Mouse (Mus musculus) cerebellum, adult 9-11 months (tissue): ENCODE measurements around the gene Acot13.

Experiments used
- DNase-seq: peaks from one replicate; pipeline ENCODE4 v3.0.0; 2022

Gene Acot13

DNA sequence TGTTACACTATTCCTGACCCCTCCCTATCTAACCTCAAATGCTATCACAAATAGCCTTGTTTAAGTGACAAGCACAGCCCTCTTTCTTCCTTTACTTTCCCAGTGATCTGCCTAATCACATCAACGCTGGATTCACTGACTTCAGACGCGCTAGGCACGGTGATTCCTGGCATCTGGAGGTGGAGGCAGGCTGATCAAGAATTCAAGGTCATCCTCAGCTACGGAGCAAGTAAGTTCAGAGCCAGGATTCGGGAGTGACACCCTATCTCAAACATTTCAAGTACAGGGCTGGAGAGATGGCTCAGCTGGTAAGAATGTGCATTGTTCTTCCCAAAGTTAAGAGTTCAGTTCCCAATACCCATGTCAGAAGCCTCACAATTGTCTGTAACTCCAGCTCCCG, 5.2 kb downstream of the Acot13 start:
- DNase-seq: no peak

DNA sequence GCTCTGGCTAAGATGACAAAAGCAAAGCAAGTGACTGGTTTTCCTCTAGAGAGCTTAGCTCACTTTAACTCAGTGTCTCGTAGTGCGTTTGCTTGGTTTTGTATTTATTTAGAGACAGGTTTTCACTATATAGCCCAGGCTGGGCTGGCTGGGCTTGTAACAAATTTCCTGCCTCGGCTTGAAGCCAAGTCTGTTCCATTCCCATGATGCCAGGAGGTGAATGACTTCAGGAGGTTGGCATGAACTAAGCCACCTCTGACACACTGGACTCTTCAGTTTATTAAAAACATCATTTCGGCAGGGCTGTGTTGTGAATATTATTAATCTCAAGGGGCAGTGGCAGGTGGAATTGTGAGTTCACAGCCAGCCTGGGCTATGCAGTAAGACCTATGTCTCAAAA, 5.8 kb downstream of the Acot13 start:
- DNase-seq: peak; percentile 46

DNA sequence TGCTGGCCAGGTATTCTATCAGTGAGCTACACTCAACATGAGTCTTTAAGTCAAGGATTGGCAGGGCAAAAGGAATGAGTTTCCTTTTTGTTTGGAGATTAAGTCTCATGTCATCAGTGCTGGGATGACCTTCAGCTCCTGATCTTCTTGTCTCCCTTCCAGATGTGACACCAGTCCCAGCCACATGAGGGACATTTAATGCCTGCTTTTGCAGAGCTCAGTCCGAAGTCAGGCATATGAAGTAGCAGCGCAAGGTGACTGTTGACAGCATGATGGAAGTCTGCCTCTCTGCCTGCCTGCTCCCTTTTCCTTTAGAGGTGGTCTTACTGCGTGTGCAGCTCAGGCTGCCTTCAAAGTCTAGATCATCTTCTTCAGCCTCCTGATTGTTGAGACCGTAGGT, 6.7 kb downstream of the Acot13 start:
- DNase-seq: no peak

DNA sequence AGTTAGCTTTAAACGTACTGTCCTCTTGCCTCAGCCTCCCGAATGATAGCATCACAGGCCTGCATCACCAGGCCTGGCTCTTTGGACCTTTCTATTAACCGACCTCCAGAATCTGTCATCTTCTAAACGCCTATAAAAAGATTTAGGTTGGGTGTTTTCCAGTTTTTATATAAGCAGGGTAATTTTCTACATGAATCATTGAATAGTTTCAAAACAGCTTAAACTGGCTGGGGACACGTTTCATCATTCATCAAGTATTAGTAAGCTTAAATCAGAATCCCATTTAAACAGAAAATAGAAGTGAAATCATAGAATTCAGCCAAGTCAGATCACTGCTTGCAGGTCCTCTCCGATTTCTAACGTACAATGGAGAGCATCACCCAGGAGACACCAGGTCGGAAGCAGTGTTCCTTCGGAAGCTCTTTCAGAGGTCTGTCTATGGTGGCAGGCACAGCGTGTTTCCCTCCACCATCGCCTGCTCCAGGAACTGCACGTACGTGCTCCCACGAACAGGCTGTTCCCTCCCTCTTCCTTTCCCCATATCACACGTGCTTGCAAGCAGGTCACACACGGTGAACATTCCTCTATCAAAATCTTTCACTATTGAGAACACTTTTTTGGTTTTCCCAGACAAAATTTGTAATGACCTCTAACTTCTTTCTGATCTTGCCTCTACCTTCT, 8.5 kb downstream of the Acot13 start:
- DNase-seq: no peak

DNA sequence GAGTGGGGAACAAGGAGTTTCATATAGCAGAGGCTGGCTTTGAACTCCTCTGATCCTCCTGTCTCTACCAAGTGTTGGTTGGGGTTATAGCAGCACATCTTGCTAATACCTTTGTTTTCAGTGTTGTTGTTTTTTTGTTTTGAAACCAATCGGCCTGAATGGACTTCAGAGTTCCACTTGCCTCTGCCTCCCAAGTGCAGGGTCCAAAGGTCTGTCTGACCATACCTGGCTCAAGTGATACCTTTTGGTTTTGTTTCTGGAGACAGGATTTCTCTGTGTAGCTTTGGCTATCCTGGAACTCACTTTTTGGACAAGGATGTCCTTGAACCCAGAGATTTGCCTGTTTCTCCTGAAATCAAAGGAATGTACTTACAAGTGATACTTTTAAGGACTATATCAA, 11.4 kb downstream of the Acot13 start:
- no peak for DNase-seq

DNA sequence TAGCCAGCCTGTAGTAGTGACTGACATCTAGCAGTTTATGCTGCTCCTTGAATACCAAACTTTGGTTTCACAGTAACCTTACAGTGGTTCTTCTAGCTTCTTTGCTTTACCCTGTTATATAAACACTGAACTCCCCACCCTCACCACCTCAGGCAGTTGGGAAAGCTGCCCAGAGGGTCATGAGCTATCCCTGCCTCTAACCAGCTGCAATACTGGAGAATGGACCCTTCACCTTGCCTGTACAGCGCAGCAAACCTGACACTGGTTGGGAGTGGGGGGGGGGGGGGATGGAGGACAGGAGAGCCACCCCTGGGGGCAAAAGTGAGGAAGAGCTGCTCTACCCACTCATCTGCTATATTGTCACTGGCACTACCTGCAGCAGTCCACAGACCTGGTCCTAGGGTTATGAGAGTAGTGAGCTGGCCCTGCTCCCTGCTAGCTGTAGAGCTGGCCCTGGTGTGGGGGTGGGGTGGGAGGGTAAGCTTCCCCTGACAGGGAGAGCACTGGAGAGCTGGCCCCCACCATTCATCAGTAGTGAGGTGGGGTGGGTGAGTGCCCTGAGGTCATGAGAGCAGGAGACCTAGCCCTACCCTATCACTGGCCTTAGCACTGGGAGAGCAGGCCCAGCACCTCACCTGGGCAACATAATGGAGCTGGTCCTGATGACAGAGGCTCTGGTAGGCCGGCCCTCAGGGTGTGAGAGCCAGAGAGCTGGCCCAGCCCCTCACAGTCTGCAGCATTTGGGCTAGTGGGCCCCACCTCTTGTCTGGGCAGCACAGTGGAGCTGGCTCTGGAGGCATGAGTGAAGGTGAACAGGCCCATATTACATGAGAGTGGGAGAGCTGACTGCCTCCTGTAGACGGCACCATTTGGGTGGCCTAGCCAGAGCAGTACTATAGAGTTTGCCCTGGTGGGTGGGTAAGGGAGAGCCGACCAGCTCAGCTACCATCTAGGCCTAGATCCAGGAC, 14.9 kb downstream of the Acot13 start:
- peak; percentile 23 for DNase-seq

DNA sequence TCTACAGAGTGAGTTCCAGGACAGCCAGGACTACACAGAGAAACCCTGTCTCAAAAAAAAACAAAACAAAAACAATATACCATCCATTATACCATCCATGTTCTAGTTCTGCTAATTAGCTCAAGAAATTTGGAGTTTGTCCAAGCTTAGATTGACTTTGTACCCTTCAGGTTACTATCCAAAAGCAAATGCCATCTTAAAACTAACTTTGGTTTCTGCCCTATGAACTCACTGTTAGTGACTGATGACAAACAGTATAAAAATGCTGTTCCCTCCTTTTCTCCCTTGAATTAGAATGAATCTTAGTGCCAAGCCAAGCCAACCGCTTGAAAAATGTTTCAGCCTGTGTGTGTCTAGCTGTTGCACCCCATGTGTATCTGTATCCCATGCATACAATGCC, 16.7 kb downstream of the Acot13 start:
- DNase-seq: no peak

DNA sequence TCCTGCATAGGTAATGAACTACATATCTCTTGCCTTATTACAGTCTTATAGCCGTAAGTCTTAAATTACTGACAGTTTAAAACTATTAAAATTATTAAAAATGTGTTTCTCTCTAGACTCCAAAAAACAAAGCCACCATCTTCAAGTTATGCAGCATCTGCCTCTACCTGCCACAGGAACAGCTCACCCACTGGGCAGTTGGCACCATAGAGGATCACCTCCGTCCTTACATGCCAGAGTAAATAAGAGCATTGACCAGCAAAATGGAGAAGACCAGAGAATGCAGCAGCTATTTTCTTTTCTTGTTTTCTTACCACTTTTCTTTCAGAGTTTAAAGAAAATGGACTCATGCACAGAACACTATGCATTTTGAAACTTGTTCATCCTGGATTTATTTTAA, 18.8 kb downstream of the Acot13 start:
- peak; percentile 25 for DNase-seq

DNA sequence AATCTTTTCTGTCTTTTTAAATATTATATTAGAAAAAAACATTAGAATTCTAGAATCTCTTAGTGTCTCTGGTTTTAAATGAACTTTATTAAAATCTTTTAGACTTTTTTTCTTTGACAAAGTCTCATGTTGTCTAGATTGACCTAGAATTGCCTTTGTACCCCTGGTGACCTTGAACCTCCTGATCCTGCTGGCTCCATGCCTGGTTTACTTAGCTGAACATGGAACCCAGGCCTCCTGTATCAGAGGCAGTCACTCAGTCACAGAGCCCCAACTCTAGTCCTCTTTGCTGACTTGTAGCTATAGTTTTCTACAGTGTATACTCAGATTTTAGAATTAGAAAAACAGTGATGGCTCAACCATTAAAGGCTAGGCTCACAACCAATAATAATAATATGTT, 25.3 kb downstream of the Acot13 start:
- DNase-seq: no peak

DNA sequence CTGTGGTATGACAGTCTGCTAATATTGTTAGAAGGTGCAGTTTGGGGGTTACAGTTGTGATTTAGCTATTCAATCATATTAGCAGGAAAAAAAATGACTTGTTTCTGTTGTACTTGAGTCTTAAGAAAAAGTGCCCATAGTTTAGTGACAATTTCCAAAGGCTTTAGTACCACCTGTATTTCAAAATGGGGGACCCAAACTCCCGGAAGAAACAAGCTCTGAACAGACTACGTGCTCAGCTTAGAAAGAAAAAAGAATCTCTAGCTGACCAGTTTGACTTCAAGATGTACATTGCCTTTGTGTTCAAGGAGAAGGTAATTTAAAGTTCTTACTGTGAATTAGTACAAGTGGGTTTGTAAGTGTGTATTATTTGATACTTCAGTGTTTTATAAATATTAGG, 28.1 kb downstream of the Acot13 start:
- no peak for DNase-seq

DNA sequence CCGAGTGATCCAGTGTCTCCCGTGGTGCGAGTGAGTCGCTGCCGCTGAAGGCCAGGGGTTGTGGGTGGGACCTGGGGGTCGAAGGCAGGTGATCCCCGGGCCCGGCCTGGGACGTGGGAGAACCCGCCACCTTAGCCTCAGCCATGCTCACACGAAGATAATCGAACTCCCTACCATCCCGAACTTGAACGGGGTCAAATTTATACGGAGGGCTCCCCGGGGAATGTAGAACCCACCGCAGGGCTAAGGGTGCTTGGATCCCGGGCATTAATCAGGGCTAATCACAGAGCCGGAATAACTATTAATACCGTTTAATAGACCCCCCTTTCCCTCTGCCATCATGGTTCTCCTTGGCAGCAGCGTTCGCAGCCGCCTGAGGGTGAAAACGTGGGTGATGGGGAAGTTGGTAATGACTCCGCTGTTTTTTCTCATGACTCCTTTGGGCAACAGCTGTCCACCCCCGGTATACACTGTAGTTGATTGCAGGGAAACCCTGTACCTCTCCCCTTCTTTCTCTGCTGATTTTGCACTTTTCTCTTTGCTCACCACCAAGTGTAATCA, 29.1 kb downstream of the Acot13 start:
- DNase-seq: peak; percentile 56

DNA sequence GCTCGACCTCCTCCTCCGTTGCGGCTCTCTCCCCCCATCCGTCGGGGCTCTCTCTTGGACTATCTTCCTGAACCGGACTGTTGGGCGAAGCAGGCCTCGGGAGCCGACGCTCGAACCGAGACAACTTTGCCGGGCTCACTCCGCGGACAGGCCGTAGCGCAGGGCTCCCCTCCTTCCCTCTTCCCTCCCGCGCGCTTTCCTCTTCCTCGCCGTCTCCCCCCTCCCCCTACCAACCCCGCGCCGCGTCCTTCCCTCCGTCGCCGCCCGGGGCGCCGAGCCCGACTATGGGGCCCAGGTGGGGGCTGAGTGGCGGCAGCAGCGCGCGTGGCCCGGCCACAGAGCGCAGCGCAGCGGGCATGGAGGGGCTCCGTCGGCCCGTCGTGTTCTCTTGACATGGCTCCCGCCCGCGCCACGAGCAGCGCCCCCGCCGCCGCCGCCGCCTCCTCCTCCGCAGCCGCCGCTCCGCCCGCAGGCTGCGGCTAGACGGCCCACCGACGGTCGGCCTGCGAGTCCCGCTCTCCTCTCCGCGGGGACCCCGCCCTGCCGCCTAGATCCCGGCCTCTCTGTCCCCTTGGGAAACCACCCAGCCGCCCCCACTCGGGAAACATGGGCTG, 29.9 kb downstream of the Acot13 start, which contains the start of gene BC005537:
TSS of gene BC005537 (plus strand) at position 350 of the 614 bp plus-strand sequence.
- peak; percentile 70 for DNase-seq

DNA sequence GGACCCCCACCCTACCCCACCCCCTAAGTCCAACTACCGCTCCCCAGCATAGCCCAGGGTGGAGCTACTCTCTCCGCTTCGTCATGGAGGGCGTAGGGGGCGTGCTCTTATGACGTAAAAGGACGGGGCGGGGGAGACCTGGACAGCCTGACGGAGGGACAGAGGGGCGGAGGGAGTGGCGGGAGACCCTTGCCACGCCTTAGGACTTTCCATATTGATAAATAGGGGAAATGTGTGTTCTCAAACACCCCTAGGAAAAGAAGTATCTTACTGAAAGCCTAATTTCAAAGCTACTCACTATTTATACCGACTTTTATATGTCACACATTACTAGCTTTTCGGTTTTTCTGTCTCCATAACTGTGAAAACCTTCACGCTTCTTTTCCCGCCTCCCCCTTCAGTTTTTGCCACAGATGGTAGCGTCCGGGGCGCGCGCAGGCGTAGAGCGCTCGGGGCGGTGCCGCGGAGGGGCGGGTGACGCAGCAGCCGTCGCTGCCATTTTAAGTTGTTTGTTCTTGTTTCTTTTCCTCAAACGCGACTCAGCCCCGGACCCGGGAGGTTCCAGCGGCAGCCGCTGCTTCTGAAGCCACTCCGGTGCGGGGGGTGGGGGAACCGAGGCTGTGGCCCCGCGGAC, 30.5 kb downstream of the Acot13 start:
- peak; percentile 98 for DNase-seq

DNA sequence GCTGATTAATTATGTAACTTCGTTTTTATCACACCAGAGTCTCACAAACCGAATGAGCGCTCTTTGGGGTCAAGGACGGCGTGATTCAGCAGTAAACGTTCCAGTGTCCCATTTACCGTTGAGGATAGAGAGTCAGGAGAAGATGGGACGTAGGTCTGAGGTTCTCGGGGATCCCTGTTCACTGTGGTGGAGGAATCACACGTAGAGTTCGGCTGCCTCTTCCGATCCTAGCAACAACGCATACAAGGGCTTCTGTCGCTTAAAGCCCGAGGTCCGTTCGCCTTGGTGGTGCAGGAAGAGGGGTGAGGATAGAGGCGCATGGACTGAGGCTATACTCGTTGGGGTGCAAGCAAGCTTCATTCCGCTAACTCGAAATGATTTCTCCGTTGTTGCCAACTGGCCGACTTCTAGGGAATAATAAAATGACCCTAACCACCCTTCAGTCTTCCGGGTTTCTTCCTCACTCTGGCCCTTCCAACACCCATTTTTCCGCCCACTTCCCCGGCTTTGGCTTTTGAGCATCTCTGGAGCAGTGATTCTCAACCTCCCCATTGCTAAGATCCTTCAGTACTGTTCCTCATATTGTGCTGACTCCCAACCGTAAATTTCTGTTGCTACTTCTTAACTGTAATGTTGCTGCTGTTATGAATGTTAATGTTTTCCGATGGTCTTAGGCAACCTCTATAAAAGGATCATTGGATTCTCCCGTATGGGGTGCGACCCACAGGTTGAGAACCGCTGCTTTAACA, 31.2 kb downstream of the Acot13 start:
- DNase-seq: peak; percentile 74

DNA sequence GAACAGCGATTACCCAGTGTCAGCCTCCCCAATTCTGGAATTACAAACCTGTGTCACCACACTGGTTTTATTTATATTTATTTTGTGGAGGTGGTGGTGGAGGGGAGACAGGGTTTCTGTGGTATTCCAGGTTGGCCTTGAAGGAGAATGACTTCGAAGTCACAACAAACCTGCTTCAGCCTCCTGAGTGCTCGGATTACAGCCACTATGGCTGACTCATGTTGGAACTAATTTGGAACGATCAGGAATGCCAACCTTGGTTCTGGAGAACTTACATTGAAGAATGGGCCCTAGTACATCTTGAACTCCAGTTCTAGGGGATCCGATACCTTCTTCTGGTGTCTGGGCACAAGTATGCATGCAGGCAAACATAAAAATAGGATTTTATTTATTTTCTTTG, 32.0 kb downstream of the Acot13 start:
- DNase-seq: peak; percentile 37

DNA sequence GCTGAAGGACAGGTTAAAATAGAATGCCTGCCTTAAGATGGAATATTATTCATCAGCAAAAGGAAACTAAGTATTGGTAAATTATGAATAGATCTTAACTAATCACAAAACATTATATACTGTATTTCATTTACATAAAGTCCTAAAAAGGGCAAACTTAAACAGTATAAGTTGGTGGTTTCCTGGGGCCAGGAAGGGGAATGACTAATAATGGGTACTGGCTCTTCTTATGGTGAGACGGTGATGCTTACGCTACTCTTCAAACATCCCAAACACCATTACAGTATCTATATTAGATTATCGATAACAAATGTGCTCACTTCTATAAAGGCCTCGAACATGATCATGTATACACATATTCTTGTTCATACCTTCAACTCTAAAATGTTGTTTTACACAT, 32.7 kb downstream of the Acot13 start:
- DNase-seq: no peak

DNA sequence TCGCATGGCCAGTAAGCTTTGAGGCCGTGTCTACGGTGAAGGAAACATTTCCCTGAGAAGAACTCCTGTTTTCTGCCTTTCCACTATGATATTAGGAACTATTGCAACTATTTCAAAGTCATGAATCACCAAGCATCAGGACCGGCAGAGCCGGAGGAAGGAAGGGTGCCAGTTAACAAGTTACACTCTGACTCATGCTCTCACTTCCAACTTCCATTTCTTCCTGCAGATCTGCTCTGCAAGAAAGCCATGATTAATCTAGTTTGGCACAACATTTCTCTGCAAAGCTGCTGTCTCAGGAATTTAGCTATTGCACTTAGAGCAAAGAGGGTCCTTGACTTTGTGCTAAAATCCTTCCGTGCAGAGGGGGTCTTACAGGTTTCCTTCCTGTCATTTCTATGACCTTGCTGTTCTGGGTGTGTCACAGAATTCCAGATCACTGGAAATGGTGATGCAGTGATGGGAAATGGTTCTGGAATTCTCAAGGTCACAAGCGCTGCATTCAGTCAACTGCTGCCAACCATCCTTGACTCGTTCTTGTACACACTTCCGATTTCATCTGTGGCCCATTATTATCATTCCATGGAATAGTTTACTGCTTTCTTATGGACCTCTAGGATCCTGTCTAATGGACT, 38.8 kb downstream of the Acot13 start:
- no peak for DNase-seq

DNA sequence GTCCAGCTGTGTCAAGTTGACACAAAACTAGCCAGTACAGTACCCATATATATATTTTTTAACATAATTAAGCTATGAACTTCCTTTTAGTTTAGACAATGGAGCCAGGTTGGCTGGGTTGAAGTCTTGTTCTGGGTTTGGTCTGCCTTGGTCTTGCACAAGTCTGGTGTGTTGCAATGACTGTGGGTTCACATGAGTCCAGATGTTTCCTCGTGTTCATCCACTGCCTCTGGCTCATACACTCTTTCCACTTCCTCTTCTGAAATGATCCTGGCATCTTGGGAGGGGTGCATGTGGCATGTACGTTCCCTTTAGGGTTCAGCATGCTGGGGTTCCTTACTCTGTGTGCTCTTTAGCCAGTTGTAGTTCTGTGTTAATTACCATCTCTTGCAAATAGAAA, 40.0 kb downstream of the Acot13 start:
- DNase-seq: no peak

DNA sequence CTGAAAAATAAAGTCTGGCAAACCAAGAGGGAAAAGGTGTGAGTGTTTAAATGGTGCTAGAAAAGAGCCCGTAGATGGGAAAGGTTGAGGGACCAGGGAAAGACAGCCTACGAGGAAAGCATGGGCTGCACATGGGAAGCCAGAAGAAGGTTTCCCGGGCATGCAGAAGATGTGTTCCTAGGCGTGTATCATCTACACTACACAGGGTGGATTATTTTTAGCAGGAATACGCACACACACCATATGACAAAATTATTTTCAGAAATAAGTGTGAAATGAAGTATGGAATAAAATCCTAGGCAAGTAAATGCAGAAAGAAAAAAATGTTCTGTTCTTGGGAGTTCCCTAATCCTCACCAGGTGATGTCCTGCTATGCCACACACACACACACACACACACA, 43.9 kb downstream of the Acot13 start:
- no peak for DNase-seq

DNA sequence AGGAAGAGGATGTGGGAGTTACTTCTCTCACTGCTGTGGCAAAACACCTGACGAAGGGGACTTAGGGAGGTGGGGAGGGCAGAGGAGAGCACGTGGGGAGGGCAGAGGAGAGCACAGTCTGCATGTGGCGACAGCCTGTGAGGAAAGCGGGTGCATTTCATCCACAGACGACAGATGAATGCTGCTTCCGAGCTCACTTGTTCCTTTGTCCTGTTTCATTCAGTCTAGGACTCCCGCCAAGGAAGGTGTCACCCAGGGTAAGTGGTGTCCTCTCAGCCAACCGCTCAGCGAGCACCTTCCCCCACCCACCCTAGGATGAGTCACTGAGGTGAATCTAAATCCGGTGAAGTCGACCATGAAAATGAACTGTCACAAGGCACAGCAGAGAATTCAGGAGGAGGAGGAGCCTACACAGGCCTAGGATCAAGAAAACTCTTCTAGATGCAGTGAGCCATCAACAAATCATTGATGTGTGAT, 45.3 kb downstream of the Acot13 start:
- peak; percentile 80 for DNase-seq

DNA sequence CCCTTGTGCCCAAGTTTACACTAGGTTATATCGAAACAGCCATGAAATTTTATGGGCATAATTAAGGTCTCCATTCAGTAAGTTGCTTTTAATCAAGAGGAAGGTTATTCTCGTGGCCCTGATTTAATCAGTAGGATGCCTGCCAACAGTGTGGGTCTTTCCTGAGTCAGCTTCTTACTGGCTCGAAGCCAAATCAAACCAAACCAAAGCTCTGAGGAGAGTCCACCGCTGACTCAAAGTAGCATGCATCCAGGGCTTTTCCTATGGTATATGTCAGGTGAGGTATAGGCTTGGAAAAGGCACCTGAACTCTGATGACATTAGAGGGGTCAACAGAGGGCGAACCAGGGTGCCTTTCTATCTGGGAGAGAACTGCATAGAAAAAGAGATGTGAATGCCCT, 49.4 kb downstream of the Acot13 start:
- DNase-seq: no peak
